Comparison of ENCODE assay signal across 24 mouse cellular contexts in the genomic region with DNA sequence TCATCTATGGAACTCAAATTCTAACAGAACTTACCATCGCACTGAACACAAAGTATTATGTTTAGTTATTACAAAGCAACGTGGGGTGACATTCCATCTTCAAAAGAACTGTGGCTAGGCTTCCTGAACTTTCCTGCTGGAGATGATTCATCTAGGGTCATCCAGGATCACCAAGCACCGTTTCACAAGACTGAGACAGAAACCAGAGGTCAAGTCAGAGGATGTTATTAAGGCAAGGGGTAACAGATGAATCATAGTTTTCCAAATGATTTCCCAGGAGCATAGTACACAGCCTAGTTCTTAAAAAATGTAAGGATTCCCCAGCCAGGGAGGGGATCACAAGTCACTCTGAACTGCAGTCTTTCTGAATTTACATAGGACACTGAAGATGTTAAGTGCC.
DNase-seq lines count a peak whose midpoint lies in the region; ATAC-seq and TF ChIP-seq lines count a peak whose summit lies in the region.
"Had no signal": no experiment of that assay in that cellular context is flagged by ENCODE, and none has a peak within 500 bp of the region (broad histone marks: within the 10 kb centered on the region; RNA-seq: fewer than 3 reads in every experiment).

No protein-coding gene starts in this region.

- H3K9ac ChIP-seq in heart, adult 2 months (ENCODE audit: low read depth, low read length): no peak overlapping the region
- H3K9ac ChIP-seq: embryonic facial prominence, embryonic 13.5 days; heart, embryonic 13.5 days; hindbrain, embryonic 12.5 days had no signal

- no peak for TF ChIP-seq EP300 in heart, adult 2 months (IDR thresholded peaks at IDR 0.05; ENCODE audit: insufficient read depth, low read depth, low read length)

- no peaks in the 10 kb centered on the region for H3K79me2 ChIP-seq in myocyte (ENCODE audit: control insufficient read depth, insufficient read depth)
- no peaks in the 10 kb centered on the region for H3K79me2 ChIP-seq in heart, adult 2 months (replicated peaks; ENCODE audit: control insufficient read depth, insufficient read depth, low read length)

- H3K4me1 ChIP-seq in heart, adult 2 months (ENCODE audit: control insufficient read depth, insufficient read depth, low read length): no peaks in the 10 kb centered on the region
- H3K4me1 ChIP-seq: embryonic facial prominence, embryonic 13.5 days; forebrain, embryonic 10.5 days; heart, embryonic 13.5 days; hindbrain, embryonic 12.5 days had no signal

- H3K36me3 ChIP-seq in myocyte (ENCODE audit: control insufficient read depth, insufficient read depth): no peaks in the 10 kb centered on the region
- H3K36me3 ChIP-seq in heart, adult 2 months (ENCODE audit: control insufficient read depth, insufficient read depth, low read length): no peaks in the 10 kb centered on the region
- H3K36me3 ChIP-seq: embryonic facial prominence, embryonic 13.5 days; forebrain, embryonic 10.5 days; G1E; heart, embryonic 13.5 days; hindbrain, embryonic 12.5 days had no signal

- no peaks in the 10 kb centered on the region for H3K27me3 ChIP-seq in myocyte (ENCODE audit: control insufficient read depth, insufficient read depth, insufficient read length)
- H3K27me3 ChIP-seq in heart, adult 2 months (ENCODE audit: control insufficient read depth, insufficient read depth, low read length): no peaks in the 10 kb centered on the region
- H3K27me3 ChIP-seq: embryonic facial prominence, embryonic 13.5 days; heart, embryonic 13.5 days; hindbrain, embryonic 12.5 days had no signal

- H3K4me2 ChIP-seq in myocyte (ENCODE audit: low read depth): peak overlapping the region; percentile 27
- H3K4me2 ChIP-seq: embryonic facial prominence, embryonic 13.5 days; heart, embryonic 13.5 days; hindbrain, embryonic 12.5 days had no signal

- WGBS in heart, adult 2 months: 42% methylated on average over 3 of the region's 3 CpGs

- intact Hi-C loops in heart, adult 2 months (cut with DNase I): no loop called here

- no peak overlapping the region for H3ac ChIP-seq in myocyte (ENCODE audit: control insufficient read depth, insufficient read length)

- H3K4me3 ChIP-seq in myocyte: no peak overlapping the region
- no peak overlapping the region for H3K4me3 ChIP-seq in heart, adult 2 months
- H3K4me3 ChIP-seq: embryonic facial prominence, embryonic 13.5 days; forebrain, embryonic 10.5 days; gastrocnemius, adult 2 months; heart, embryonic 13.5 days; hindbrain, embryonic 12.5 days had no signal

- no peak overlapping the region for H3K27ac ChIP-seq in heart, adult 2 months
- H3K27ac ChIP-seq: embryonic facial prominence, embryonic 13.5 days; forebrain, embryonic 10.5 days; gastrocnemius, adult 2 months; heart, embryonic 13.5 days; hindbrain, embryonic 12.5 days had no signal

- no peak for TF ChIP-seq CTCF in heart, adult 2 months (IDR thresholded peaks at IDR 0.05)

- no peak for ATAC-seq in erythroid progenitor cell, adult 5-6 weeks (replicated peaks; ENCODE audit: low FRiP score, poor library complexity, severe bottlenecking)
- ATAC-seq: activated CD4-positive, CD25-positive, alpha-beta regulatory T cell, adult 4 months; CD4-positive, CD25-positive, alpha-beta regulatory T cell, adult 4 months; forebrain, embryonic 14.5 days; hindbrain, embryonic 16.5 days; inflammation-experienced regulatory T-cells, adult 6 months; intestine, postnatal 0 days had no signal

- no peak for TF ChIP-seq POLR2A in myocyte (IDR thresholded peaks at IDR 0.05; ENCODE audit: insufficient read length, low read depth)
- TF ChIP-seq POLR2A in heart, adult 2 months (IDR thresholded peaks at IDR 0.05; ENCODE audit: insufficient read depth, low read depth, low read length): no peak

- DNase-seq in adrenal gland, adult 2 months: peak; percentile 44
- no peak for DNase-seq in adrenal gland, postnatal 14 days
- peak; percentile 25 for DNase-seq in 3134 (ENCODE audit: extremely low read depth, insufficient read length, low spot score)
- DNase-seq in Muller cell, postnatal 12 days (ENCODE audit: inconsistent ontology term): peak; percentile 43
- DNase-seq in heart, adult 2 months: no peak
- DNase-seq: cerebellum, adult 11 months; cerebellum, adult 8-10 months; cerebellum, postnatal 14 days; gastrocnemius, adult 2 months; gastrocnemius, postnatal 25 days; heart, postnatal 4 days had no signal

TF ChIP-seq in myocyte, 11 proteins besides CTCF, POLR2A, EP300 and RAD21:
- TF ChIP-seq CEBPB (IDR thresholded peaks at IDR 0.05; ENCODE audit: insufficient read depth, poor library complexity, severe bottlenecking) (peak; percentile 58; the same call in 1 of the 2 replicates), USF1 (IDR thresholded peaks at IDR 0.05; ENCODE audit: low read depth) (no peak)

Comparison
In these comparisons a context has a peak if more than half of its experiments do, and no peak if none do; other contexts are left out.
1. DNase-seq: peak in adrenal gland, adult 2 months (single experiment), 3134 (single experiment) and Muller cell, postnatal 12 days (single experiment); none in adrenal gland, postnatal 14 days (single experiment) and heart, adult 2 months (0 of 2).